Mouse (Mus musculus) gastrocnemius, postnatal 36 days (tissue): ENCODE measurements around the gene Rps10. TPM values are rescaled to one million over a fixed set of nuclear protein-coding genes. Genes with fewer than 3 reads are reported as not detected.
"Not testable (repeated sequence)": the region's sequence is repeated elsewhere in the genome, so short reads cannot be mapped to it uniquely, and the experiment has no call there.

Experiments used
- DNase-seq, 2 experiments: peaks; one replicate each; pipeline ENCODE4 v3.0.0; 2022
- intact Hi-C: fragments of 180-260 bp; cut with DNase I; formaldehyde crosslinking; loops from one replicate; pipeline ENCODE4 v1.15.1; 2025
- total RNA-seq, 2 experiments: library from RNA; stranded (reverse); gene quantifications; 2 replicates each; pipeline ENCODE4 v1.2.3; 2021

Gene Rps10
- total RNA-seq, 2 experiments from 2014 or later: 294 to 354 TPM

DNA sequence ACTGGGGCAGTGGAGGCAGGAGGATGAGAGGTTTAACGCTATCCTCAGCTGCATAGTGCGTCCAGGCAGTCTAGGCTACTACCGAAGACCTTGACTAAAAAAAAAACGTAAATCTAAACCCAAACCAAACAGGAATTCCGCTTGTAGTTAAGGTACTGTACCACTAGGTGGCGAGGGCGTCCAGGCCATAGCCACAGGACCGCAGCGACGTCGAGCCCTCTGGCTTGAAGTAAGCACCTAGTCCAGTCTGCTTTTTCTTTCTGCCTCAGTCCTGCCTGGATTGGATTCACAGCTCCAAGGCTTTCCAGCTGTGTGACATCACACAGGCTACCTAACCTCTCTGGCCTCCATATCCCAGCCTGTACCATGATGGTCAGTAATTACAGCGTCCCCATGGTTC is 13.7 kb upstream of the Rps10 start:
- peak in 1 of 2 experiments; percentile 35 for DNase-seq
- intact Hi-C loops: loop anchor here (2.0 to 5.0 kb wide), 2 partner anchors 113 to 232 kb away; no protein-coding TSS in a partner anchor

- DNase-seq: no peak
- intact Hi-C loops: no loop called here
Measured at GRCm38 (mm10) chr17:27645807-27646206, 9.3 kb upstream of the Rps10 start.

GRCm38 (mm10) chr17:27644572-27644971 is 8.1 kb upstream of the Rps10 start:
- DNase-seq: no peak
- intact Hi-C loops: no loop called here

GRCm38 (mm10) chr17:27643756-27644155 is 7.3 kb upstream of the Rps10 start:
- no peak for DNase-seq
- intact Hi-C loops: no loop called here

DNA sequence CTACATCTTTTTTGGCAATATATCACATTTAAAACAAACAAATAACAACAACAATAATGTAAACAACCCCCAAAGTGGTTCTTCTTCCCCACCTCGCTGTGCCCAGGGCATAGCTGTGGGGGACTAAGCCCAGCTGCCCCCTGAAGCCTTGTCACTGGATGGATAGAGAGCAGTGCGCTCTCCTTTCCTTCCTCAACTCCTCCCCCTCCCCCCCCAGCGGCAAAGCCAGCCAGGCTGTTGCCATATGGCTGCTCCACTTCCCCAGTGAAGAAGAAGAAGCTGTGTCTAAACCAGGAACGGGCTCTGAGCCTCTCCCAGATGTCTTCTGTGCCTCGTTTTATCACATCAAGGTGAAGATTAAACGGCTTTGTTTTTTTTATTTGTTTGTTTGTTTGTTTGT is 6.6 kb upstream of the Rps10 start:
- no peak for DNase-seq
- intact Hi-C loops: no loop called here

GRCm38 (mm10) chr17:27642491-27643062 is 6.1 kb upstream of the Rps10 start:
- peak in 1 of 2 experiments; percentile 27 for DNase-seq
- intact Hi-C loops: no loop called here

DNA sequence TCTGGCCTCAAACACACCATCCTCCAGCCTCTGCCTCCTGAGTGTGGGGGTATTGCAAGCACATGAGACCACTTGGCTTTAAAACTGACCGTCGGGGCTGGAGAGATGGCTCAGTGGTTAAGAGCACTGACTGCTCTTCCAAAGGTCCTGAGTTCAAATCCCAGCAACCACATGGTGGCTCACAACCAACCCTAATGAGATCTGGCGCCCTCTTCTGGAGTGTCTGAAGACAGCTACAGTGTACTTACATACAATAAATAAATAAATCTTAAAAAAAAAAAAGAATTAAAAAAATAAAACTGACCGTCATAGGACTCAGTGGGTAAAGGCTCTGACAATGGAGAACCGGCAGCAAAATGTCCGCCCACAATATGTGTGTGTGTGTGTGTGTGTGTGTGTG is 3.4 kb upstream of the Rps10 start:
- DNase-seq, intact Hi-C loops: not testable (repeated sequence)

- DNase-seq: no peak
- intact Hi-C loops: no loop called here
Measured at GRCm38 (mm10) chr17:27638921-27639332, 2.5 kb upstream of the Rps10 start.

DNA sequence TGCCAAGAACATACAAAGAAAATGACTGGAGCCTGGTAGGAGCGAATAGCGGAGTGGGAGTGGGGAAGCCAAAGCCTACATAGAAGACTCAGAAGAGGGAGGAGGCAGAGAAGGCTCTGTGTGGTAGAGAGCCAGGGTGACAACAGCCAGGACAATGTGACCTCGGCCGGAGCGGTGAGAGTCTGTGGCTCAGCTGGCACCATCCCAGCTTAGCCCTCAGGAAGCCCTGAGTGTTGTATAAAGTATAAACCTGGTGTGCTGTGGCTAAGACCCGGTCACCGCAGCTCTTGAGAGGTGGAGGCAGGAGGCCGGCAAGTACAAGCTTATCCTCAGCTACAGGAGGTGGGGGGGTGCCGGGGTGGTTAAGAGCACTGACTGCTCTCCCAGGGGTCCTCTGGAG is 864 bp upstream of the Rps10 start:
- DNase-seq: no peak
- intact Hi-C loops: loop anchor here (2.0 kb wide), 1 partner anchor 103 kb away; no protein-coding TSS in a partner anchor

DNA sequence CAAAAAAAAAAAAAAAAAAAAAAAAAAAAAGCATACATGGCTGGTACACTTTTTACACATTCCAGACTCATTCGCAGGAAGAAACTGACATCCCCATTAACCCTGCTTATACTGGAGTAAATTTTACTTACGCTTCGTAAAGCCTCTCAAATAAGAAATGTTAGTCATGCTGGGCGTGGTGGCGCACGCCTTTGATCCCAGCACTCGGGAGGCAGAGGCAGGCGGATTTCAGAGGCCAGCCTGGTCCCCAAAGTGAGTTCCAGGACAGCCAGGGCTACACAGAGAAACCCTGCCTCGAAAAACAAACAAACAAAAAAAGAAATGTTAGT is 930 bp downstream of the Rps10 start:
- intact Hi-C loops, DNase-seq: not testable (repeated sequence)

GRCm38 (mm10) chr17:27634871-27635574 is 1.4 kb downstream of the Rps10 start, which contains the start of gene RPS10-NUDT3:
RPS10-NUDT3 (minus strand) TSS chr17:27635222.
- DNase-seq: peak; percentile 84 to 85
- intact Hi-C loops: no loop called here

DNA sequence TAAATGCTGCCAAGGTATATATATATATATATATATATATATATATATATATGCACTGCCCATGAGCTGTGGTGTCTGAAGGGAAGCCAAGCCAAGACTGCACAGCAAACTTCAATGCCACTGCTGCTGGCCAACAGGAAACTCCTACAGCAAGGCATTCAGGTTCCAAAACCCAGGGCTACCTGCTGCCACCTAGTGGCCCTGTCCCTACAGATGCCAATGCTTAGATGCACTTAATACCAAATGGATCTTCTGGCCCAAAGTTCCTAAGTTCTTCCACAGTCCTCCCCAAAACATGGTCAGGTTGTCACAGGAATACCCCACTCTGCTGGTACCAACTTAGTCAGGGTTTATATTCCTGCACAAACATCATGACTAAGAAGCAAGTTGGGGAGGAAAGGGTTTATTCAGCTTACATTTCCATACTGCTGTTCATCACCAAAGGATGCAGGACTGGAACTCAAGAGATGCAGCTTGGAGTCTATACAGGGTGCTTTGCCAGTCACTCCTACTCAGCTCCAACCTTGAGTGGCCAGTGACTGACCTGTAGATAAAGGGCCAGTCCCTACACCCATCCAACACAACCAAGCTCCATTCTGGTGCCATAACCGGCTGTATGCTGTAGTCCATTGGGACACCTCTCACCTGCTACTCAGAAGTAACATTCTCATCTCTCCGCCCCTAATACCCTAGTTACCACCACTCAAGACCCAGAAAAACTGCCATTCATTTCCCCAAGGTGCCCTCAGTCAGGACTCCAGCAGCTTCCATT is 7.0 kb downstream of the Rps10 start:
- intact Hi-C loops: loop anchor here (1.0 kb wide), 1 partner anchor 64 kb away; the partner anchor contains the start of gene AI413582
- peak; percentile 67 to 72 for DNase-seq

- intact Hi-C loops: no loop called here
- no peak for DNase-seq
Measured at GRCm38 (mm10) chr17:27628376-27628775, 8.1 kb downstream of the Rps10 start.

GRCm38 (mm10) chr17:27627451-27627850 is 9.0 kb downstream of the Rps10 start:
- intact Hi-C loops: no loop called here
- DNase-seq: no peak

DNA sequence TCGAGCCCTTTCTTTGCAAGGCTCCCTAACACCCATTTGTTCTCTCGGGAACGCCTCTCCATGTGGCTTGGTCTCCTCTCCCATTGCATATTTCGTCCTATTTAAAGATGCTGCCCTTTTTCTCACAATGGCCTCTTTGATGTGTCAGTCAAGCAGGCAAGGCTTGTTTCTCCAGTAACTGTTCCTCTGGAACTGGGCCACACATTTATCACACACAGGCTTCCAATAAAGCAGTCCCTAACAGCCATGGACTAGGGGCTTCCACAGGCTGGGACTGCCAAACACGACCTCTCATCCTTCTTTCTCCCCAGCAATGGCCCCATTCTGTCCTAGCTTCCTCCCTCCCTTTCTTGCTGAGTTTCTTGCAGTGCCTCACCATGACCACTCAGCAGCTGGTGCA is 9.8 kb downstream of the Rps10 start:
- intact Hi-C loops: no loop called here
- DNase-seq: no peak

DNA sequence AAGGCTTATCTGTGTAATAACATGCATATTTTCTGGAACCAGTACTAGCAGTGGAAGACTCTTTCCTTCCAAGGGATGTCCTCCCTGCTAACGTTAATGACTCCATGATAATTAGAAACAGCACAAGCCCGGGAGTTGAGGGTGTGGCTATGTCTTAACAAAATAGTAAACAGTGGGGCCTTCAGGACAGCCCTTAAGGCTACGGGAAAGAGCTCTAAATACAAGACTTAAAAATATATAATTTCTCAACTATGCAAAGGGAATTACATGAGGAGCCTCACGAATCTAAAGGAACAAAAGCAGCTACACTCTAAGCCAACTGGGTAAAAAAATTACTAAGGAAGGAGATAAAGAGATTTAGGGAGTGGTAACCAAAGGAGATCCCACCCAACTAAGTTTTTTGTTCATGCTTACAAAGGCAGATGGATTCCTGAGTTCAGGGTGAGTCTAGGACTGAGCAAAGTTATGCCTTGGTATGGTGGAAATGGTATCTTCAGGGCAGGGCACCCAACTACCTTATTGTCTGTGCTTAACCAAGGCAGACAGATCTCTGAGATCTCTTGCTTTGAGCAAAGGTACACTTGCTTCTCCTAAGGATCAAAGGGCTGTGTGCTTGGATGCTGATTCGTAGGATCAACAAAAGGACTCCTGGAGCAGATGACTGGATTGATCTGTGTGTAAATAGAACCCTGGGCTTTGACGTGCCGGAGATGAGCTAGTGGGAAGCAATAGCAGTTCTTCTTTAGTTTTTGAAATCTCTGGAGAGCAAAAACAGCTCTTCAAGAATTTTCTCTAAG is 10.8 kb downstream of the Rps10 start:
- no peak for DNase-seq
- intact Hi-C loops: no loop called here

DNA sequence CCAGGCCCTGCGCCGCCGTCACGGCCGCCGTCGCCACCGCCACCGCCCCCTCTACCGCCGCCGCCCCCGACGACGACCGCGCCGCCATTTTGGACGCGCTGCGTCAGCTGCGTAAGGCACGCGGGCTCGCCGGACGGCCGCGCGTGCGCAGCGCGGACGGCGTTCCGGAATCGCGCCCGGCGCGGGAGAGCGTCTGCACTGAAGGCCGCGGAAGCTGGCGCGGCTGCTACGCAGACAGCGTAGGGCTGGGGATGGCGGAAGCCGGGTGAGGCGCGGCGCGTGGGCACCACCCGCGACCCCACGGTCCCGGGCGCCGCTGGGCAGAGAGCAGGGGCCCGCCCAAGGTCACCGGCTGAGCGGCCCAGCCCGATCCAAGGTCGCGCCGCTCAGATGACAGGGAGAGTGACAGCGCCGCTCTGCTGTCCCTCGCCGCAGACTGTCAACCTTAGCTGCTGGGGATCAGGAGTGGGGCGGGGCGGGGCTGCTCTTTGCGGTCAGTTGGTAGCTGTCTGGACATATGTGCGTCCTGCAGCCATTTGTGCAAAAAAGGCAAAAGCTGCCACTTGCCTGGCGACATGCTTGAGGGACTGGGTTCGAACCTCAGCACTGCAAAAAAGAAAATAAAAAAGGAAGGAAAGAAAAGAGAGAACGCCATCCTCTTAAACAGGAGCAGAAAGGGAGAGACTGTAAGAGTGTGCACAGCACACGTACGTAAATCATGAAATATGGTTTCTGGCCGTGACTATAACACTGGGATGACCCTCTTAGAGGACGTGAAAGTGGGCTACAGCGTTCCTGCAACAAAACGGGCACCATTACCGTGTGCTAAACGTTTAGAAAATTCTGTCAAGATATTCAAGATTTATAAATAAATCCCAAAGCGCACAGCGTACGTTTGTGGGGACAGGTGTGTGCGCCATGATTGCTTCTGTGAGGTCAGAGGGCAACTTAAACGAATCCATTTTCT is 12.8 kb downstream of the Rps10 start, which contains the start of gene Nudt3:
Gene Nudt3, minus strand, starts transcription at position 136 of the 967 bp plus-strand sequence.
- intact Hi-C loops: no loop called here
- peak; percentile 85 to 86 for DNase-seq

- intact Hi-C loops: no loop called here
- peak; percentile 20 to 40 for DNase-seq
Measured at GRCm38 (mm10) chr17:27622611-27623359, 13.7 kb downstream of the Rps10 start.
